Mouse (Mus musculus) adrenal gland, adult 8-10 months (tissue): ENCODE measurements around the gene Tmem8b. TPM values are rescaled to one million over a fixed set of nuclear protein-coding genes. Genes with fewer than 3 reads are reported as not detected.

Source experiments
- DNase-seq: peaks from one replicate; pipeline ENCODE4 v3.0.0; 2022
- total RNA-seq, 4 experiments: library from RNA; stranded (reverse); gene quantifications; 2 replicates each; pipeline ENCODE4 v1.2.4; 2022

Tmem8b gene
- 10 to 100 TPM in 2 of 4 experiments, 1 to 10 TPM in 2; 6.0 to 10.9 (median 8.3) TPM for total RNA-seq

DNA sequence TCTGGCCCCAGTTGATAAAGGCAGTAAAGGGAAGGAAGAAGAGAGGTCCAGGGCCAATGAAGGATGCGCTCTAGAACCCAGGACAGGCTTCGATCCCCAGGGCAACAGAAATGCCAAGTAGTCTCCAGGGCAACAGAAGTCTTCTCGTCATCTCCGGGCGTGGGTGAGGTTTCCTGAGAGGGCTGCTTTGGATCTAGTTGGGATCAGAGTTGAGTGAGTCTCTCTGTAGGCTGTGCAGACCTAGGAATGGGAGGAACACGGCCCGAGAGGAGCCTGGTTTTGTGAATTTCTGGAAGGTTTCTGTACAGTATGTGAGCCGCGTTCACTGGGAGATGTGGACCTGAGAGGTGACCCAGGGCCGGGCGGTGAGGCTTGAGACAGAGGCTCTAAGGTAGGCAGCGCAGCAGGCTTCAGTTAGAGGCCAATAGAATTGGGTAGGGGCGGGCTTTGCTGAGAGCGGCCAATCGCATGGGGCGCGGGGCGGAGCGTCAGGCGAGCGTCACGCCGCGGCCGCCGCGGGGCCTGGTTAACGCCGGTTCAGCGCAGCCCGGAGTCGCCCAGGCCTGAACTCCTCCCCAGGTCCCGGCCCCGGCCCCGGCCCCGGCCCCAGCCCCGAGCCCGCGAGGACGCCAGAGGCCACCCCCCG lies at the start of gene Tmem8b, which contains the start of gene Fam221b:
Gene Tmem8b, plus strand, starts transcription at position 190 of the 646 bp plus-strand sequence.
Gene Fam221b, minus strand, starts transcription at position 364 of the 646 bp plus-strand sequence.
- DNase-seq = peak; percentile 84

DNA sequence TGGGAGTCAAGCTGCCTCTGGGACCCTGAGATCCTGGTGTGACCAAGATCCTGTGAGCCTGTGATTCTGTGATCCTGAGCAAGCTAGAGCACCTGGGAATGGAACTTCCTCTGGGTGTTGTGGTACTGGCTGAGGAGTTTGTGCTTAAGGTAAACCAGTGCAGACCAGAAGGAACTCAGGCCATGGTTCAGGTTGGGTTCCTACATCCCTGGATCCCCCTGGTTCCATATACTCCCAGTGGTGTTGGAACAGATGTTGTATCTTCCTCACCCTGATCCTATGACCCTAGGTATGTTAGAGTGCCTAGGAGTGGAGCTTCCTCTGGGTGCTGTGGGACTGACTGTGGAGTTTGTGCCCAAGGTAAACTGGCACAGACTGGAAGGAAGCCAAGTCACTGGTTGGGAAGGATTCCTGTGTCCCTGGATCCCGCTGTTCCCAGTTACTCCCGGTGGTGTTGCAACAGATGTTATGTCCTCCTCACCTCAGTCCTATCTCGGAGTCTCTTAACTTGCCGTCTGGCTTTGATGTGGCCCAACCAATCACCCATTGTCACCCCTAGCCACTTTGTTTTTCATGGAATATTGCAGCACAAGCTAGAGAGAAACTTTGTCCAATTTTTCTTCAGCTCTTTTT lies 48.5 kb upstream of the Tmem8b start:
- DNase-seq = no peak

DNA sequence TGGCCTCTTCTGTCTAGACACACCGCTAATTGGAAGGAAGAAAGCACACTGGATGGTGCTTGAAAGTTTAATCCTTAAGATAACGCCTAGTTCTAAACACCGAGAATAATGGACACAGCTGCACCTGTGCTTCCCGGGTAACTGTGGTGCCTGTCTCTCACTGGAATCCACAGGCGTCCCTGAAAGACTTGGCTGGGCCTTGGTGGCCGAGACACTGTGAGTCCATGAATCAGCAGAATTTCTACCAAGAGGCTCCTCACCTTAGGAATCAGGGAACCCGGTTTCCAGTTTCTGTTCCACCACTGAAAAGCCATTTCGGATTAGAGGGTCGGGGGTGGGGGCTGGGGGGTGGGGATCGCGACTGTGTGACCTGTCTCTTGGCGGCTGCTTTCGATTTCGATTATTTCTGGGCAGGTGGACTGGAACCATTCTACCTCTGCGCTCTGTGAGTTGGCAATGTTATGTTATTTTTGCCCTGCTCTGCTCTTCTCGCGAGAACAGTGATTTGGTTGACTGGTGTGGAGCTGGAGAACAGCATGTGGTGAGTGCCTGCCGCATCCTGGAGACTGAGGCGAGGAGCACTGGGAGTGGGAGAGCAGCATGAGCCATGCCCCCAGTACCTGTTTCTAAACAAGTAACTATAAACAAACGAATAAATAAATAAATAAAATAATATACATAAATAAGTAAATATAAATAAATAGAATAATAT lies 39.5 kb upstream of the Tmem8b start:
- no peak for DNase-seq

DNA sequence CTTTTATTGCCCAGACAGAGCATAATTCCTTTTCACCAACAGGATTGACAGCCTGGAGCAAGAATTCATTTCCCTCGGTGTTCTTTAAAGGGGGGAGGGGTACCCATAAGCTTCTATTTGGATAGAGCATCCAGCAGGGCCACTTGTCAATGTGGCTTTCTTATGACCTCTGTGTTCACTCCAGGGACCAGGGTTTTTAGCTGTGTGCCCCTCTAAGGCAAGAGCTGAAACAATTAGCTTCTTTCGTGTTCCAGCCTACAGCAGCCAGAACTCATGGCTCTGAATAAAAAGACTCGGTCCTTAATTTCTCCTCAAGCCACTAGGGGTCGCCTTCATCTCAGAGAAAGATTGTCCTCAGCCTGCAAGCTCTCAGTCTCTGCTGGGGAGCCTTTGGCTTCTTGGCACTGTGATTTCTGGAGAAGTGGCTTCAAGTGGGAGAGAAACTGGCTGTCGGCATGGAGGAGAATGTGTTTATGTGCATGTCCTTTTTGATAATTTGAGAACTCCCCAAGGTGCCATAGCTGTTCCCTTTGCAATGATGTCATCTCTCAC lies 38.7 kb upstream of the Tmem8b start:
- peak; percentile 71 for DNase-seq

DNA sequence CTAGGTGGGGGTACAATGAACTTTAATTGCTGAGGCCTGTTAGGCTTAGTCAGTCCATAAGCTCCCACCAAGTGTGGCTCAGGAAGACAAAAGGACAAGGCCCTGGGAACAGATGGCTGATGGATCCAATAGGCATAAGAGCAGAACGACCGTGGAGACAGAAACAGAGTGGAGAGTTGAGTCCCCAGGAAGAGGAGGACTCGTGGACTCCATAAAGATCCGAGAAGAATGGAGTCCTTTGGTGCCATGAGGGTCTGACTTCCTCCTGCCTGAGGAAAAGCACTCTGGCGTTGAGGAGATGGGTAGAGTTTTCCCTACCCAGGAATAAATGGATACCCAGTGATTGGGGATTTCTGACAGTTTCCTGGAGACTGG lies 38.1 kb upstream of the Tmem8b start:
- no peak for DNase-seq

DNA sequence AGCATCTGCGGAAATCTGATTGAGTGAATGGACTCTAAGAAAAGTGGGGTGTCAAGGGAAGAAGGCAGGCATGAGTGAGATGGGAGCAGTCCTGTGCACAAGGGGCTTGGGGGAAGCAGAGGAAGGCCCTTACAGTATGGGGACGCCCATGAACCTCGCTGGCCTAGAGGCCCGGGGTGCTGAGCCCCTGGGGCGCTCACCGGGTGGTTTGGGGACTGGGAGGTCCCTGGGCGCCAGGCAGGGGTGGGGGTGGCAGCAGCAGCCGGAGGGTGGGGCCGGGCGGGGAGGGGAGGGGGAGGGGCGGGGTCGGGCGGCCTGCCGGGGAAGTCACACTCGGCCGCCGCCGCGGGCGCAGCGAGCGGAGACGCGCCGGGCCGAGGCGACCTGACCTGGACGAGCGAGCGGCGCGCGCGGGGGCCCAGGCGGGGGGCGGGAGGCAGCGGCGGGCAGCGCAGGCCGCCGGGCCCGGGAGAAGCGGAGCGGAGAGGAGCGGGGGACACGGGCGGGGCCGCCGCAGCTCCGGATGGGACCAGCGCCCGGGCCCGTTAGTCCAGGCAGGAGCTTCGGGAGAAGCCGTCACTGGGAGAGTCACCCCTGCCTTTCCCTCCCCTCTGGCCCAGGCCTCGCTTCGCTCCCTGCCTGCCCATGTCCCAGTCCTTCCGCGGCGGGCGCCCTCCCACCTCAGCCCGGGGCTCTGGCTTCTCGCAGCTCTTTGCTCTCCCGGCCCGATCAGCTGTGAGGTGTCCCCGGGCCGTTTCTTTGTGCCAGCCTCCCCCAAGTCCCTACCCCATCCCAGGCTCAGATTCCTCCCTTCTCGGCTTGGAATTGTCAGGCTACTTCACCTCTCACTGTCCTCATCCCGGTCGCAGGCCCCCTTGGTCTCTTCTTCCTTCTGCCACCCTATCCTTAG lies 37.5 kb upstream of the Tmem8b start, which contains the start of gene Npr2:
Gene Npr2, plus strand, starts transcription at position 890 of the 910 bp plus-strand sequence.
- DNase-seq = no peak

DNA sequence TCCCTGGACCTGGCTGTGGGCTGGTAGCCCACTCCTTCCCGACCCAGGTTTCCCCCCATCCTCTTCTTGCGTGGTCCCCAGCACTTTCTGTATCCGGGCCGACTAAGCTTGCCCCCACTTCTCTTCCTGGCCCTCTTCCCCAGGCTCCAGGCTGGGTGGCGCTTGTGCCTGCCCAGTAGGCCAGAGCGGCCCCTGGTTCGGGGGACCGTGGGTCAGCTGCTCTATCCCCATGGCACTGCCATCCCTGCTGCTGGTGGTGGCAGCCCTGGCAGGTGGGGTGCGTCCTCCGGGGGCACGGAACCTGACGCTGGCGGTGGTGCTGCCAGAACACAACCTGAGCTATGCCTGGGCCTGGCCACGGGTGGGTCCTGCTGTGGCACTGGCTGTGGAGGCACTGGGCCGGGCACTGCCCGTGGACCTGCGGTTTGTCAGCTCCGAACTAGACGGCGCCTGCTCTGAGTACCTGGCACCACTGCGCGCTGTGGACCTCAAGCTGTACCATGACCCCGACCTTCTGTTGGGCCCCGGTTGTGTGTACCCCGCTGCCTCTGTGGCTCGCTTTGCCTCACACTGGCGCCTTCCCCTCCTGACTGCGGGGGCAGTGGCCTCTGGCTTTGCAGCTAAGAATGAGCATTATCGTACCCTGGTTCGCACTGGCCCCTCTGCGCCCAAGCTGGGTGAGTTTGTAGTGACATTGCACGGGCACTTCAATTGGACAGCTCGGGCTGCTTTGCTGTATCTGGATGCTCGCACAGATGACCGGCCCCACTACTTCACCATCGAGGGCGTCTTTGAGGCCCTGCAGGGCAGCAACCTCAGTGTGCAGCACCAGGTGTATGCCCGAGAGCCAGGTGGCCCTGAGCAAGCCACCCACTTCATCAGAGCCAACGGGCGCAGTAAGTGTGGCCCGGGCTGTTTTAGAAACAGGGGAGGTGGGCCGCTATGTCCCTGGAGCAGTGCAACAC lies 36.5 kb upstream of the Tmem8b start:
- DNase-seq = no peak

DNA sequence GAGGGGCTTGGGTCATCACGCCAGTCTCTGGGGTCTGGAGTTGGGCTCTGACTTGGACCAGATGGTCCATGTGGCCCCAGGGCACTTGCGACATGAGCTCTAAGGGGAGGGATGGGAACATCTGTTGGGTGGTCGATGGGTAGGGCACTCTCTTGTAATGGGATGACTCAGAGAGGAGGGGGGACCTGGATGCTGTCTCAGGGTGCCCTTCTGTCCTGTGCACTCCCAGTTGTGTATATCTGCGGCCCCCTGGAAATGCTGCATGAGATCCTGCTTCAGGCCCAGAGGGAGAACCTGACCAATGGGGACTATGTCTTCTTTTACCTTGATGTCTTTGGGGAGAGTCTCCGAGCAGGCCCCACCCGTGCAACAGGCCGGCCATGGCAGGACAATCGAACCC lies 35.5 kb upstream of the Tmem8b start:
- no peak for DNase-seq

DNA sequence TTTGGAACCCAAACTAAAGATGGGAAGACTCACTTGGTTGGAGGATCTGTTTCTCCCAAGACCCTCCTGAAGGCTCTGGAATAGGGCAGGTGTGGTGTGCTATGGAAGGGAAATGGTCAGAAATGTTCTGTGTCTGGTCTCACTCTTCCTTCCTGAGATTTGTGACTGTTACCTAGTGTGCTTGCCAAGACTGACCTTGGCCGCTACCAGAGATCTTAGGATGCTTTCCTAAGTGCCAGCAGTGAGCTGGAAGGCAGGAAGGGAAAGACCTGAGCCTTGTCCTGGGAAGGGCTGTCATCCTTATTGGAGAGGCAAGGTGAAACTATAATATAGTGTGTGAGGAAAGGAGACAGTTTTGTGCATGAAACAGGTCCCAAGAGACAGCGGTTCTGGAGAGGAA lies 35.0 kb upstream of the Tmem8b start:
- no peak for DNase-seq

DNA sequence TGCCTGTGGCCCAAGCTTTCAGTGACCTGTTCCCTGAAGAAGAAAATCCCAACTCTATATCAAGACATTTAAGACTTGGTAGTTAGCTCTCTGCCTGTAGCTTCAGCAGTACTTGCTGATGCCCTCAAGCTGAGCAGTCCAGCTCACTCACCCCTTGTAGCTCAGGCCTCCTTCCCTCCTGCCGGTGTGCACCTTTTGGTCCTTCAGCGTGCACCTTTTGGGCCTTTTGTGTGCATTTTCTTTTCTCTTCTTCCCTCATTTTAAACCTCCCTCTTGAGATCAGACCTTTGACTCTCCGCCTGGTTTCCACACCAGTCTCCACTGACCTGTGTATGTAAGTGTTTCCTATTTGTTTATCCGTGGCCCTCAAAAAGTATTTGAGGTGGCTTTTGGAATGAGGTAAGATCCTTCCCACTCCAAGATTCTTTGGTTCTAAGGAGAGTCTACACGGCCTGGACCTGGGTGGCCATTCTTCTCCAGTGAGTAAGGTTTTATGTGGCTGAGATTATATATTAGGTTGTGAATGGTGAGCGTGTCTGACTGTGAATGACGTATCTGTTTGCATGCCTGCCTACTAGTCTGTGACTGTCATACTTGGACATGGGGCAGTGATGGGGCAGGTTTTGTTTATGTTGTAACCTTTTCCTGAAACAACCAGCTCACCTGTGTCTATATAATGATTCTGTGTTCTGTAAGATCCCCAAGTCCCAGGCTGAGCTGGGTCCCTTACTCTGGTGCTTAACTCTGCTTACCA lies 34.0 kb upstream of the Tmem8b start:
- no peak for DNase-seq

DNA sequence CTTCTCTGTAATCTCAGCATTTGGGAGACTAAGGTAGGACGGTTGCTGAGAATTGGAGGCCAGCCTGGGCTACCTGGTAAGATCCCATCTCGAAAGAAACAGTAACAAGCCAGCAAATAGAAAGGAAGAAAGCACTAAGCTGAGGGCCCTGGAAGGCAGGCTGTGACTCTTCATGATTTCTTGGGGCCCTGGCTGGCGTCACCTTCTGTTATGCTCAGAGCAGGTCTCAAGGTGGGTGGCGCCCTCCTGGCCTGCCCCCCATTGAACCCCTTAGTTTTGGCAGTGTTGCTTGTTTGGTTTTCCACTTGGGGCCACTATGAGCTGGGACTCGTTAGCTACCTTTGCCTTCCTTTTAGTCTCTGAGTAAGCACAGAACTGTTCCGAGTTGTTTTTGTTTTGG lies 32.0 kb upstream of the Tmem8b start:
- DNase-seq = no peak

DNA sequence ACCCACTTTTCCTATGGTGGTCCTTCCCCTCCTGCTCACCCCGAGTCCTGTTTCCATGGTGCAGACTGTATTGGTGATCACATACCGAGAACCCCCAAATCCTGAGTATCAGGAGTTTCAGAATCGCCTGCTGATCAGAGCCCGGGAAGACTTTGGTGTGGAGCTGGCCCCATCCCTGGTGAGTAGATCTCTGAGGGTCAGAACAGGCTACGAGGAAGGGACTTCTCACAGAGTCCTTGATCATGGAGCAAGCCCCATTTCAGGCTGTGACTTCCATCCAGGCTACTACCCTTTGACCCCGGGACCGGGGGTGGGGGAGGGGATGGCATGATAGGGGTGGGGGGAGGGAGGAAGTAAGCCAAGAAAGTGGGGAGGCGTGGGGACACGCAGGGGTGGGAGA lies 28.7 kb upstream of the Tmem8b start:
- DNase-seq = no peak

DNA sequence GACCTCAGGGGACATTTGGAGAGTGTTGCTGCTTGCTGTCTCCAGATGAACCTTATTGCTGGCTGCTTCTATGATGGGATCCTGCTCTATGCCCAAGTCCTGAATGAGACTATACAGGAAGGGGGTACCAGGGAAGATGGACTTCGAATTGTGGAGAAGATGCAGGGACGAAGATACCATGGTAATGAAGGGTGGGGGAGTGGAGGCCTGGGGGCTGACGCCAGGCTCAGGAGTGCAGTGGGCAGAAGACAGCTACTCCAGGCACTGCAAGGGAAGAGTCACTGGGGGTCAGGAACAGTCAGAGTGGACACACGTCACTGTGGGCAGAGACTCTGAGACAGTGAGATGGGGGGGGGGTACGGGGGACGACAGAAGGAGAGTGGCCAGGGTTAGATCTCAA lies 28.3 kb upstream of the Tmem8b start:
- no peak for DNase-seq

DNA sequence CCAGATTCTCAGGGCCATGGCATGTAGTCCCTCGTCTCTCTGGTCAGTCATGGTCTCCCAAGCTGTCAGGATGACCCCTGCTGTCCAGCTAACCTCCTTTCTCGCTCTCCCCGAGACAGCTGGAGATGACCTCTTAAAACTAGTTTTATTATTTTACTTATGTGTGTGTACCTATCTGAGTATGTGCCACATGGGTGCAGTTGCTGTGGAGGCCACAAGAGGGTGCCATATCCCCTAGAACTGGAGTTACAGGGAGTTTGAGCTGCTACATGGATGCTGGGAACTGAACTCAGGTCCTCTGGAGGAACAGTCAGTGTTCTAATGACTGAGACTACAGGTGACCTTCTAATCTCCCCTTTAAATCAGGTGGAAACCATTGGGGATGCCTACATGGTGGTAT lies 19.0 kb upstream of the Tmem8b start:
- DNase-seq = no peak

DNA sequence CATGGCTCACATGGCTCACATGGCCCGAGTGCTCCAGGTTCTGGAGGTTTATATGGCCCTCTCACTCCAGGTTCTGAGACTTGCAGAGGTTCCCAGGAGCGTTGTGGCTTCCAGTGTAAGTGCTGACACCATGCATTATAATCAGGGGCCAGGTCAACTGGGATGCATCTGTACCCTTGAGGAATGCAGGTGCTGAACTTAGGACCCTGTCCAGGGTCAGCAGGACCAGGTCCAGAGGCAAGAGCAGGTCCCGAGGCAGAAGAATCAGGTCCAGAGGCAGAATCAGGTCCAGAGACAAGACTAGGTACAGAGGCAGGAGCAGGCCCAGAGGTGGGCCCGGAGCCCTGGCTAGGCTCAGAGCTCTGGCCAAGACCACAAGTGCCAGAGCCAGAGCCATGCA lies 16.0 kb upstream of the Tmem8b start:
- DNase-seq = no peak

DNA sequence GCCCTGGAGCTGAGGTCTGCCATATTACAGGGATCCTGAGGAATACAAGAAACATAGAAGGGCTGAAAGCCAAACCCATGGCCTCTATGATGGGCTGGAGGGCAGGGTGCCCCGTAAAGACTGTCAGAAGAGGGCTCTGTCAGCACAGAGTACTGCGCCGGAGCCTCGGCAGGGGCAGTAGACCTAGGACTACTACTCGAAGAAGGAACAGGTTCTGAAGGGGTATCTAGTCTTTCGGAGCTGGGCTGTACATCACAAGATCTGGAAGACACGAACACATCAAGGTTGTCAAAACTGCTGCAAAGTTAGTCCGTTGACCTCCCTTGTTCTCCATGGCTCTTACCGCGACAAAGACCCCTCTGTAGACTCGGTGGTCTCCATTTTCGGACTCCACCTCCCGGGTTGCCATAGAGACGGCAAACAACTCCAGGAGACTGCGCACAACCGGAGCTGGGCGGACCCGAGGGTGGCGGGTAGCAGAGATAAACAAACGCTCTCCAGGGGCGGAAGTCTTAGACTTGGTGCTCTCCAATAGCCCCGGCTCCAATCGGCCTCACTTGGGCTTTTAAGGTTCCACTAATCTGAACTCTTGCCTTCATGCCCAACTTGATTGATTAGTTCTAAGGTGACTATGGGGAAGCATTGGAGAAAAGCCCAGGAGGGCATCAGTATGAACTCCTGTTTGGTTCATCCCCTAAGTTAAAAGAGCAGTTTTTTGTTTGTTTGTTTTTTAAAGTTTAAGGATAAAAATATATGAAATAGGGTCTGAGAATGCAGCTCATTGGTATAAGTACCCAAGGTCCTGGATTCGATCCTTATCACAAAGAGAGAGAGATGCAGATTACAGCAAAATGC lies 15.4 kb upstream of the Tmem8b start, which contains the start of gene Spag8:
Gene Spag8, minus strand, starts transcription at position 434 of the 855 bp plus-strand sequence.
- no peak for DNase-seq

DNA sequence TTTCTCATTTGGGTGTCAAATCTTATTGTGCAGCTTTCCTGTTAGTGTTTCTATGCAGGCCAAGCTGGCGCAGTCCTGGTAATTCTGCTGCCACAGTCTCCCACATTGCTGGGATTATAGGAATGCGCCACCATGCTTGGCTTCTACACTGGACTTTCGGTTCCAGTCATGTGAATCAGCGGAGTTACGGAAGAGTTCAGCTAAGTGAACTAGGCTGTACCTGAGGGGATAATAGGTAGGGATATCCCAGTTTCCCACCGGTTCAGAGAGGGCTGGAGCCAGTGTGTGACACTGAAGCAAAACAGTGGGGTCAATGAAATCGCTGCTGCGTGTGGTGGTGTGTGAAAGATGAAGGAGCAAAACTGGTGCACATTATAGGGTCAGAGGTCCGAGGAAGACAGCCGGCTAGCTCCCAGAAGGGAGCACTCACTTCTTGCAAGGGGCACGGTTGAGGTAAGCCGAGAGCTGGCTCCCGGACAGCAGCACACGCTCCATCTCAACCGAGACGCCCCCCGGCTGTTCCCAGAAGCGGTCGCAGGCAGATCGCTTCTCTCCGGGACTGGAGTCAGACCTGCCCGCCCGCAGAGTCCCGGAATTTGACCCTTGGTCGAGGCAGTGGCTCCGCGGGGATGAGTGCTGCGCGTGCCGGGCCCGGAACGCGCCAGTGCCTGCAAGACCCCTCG lies 13.0 kb upstream of the Tmem8b start:
- DNase-seq = no peak

DNA sequence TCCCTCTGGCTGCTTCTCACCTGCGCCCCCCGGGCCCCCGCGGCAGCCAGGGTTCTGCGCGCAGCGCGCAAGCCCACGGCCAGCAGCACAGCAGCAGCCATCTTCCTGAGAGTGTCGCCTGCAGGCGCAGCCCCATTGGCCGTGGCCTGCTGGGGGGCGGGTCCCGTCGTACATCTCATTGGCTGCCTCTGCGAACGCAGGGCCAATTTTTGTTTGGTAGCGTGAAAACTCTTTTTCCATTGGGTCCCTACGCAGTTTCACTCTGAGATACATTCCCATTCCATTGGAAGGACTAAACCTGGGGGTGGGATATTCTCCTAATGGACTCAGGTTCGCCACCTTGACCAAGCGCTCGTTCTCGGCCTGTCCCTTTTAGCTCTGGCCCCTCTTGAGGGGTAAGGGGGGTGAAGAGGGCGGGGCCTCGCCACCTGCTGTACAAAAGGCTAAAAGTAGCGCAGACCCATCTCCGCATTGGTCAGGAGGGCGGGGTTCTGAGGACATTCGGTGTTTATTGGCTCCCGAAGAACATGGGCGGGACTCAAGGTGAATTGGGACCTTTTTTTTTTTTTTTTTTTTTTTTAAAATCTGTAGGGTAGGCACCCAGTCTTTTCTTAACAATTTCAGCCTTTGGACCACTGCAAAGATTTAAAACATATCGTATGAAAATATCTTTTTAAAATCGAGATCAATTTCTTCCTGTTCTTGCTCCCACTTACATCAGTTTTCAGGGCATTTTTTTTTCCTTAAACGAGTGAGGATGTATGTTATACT lies 12.2 kb upstream of the Tmem8b start, which contains the start of gene Hint2:
Gene Hint2, minus strand, starts transcription at position 128 of the 771 bp plus-strand sequence.
- peak; percentile 97 for DNase-seq
